Mouse (Mus musculus) spleen, adult 2 months (tissue): Measurements from ENCODE around the gene Pak3.

Experiments
- CTCF ChIP-seq: fragments of 200-500 bp; IDR thresholded peaks from 2 replicates; pipeline ENCODE4 v1.5.1; 2011; ENCODE audit warnings: mild to moderate bottlenecking, inconsistent platforms; ENCODE audit not compliant: insufficient read depth, insufficient read length, insufficient replicate concordance; ENCODE audit errors: extremely low read depth
- POLR2A ChIP-seq: fragments of 200-500 bp; IDR thresholded peaks from 2 replicates; pipeline ENCODE4 v1.6.1; 2011; ENCODE audit warnings: low read depth, low read length, inconsistent platforms

- no peak for TF ChIP-seq CTCF
- no peak for TF ChIP-seq POLR2A
These were observed 109.4 kb downstream of the Pak3 start for GRCm38 (mm10) chrX:143627767-143628166.
